Mouse (Mus musculus) stomach, postnatal 0 days (tissue): Measurements from ENCODE around the gene Ypel5.

Source experiments
- CTCF ChIP-seq: IDR thresholded peaks from 2 replicates; pipeline ENCODE4 v1.5.1; 2016; ENCODE audit warnings: antibody characterized with exemption, low read depth, mild to moderate bottlenecking, moderate library complexity
- EP300 ChIP-seq: optimal IDR thresholded peaks from 2 replicates; pipeline ENCODE3; 2016; ENCODE audit warnings: antibody characterized with exemption

- TF ChIP-seq CTCF (no peak), EP300 (no peak)
Measured at GRCm38 (mm10) chr17:72817574-72817973, 18.7 kb upstream of the Ypel5 start.
